Mouse (Mus musculus) myocyte (in vitro differentiated cells): ENCODE measurements around the gene Zfp853.

ENCODE experiments used
- MAX ChIP-seq: IDR thresholded peaks from one replicate; pipeline ENCODE4 v1.6.1; 2011; ENCODE audit warnings: low read depth, mild to moderate bottlenecking, control low read depth
- POLR2A ChIP-seq: IDR thresholded peaks from one replicate; pipeline ENCODE4 v1.6.1; 2011; ENCODE audit warnings: low read depth, mild to moderate bottlenecking, control low read depth, moderate library complexity; ENCODE audit not compliant: insufficient read length
- TCF12 ChIP-seq: IDR thresholded peaks from one replicate; pipeline ENCODE4 v1.6.1; 2011; ENCODE audit warnings: mild to moderate bottlenecking, control low read depth; ENCODE audit not compliant: poor library complexity, insufficient read depth, severe bottlenecking

DNA sequence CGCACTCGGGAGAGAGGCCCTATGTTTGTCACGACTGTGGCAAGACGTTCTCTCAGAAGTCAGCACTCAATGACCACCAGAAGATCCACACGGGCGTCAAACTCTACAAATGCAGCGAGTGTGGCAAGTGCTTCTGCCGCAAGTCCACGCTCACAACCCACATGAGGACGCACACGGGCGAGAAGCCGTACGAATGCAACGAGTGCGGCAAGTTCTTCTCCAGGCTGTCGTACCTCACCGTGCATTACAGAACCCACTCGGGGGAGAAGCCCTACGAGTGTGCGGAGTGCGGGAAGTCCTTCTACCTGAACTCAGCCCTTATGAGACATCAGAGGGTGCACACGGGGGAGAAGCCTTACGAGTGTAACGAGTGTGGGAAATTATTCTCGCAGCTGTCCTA lies 48.5 kb downstream of the Zfp853 start:
- no peak for TF ChIP-seq MAX
- TF ChIP-seq TCF12: no peak
- TF ChIP-seq POLR2A: no peak
